Mouse (Mus musculus): Measurements from ENCODE around the gene Hrnr. TPM values are rescaled to one million over a fixed set of nuclear protein-coding genes. Genes with fewer than 3 reads are reported as not detected.

Gene Hrnr
- polyA plus RNA-seq (2011; ENCODE audit: insufficient read depth, insufficient read length, low replicate concordance, missing spikeins), result not detected in 2 replicates

- WGBS, result 60% methylated on average over 2 of the region's 2 CpGs
- Histone ChIP-seq H3K4me3 (replicated peaks; ENCODE audit: control insufficient read depth, low read depth, low read length) (no peak within 1 kb of the TSS), H3K27ac (ENCODE audit: control insufficient read depth, insufficient read depth, low read depth, low read length, poor library complexity) (no peak within 1 kb of the TSS), H3K4me1 (ENCODE audit: control insufficient read depth, insufficient read depth, low read length) (no peaks in the 10 kb centered on the region)
- TF ChIP-seq POLR2A (IDR thresholded peaks at IDR 0.05; ENCODE audit: borderline replicate concordance, control insufficient read depth, low read depth, low read length) (no peak), CTCF (IDR thresholded peaks at IDR 0.05; ENCODE audit: control insufficient read depth, insufficient read depth, low read length) (no peak)
Observed at GRCm38 (mm10) chr3:93319449-93319848, at the start of gene Hrnr. Gene Hrnr (plus strand): TSS chr3:93319749.

GRCm38 (mm10) chr3:93273223-93273622 is 46.3 kb upstream of the Hrnr start, which contains the start of gene Flg:
Gene Flg (plus strand): TSS chr3:93273523.
- H3K27ac ChIP-seq (ENCODE audit: control insufficient read depth, insufficient read depth, low read depth, low read length, poor library complexity), result no peak within 1 kb of the TSS
- TF ChIP-seq CTCF (IDR thresholded peaks at IDR 0.05; ENCODE audit: control insufficient read depth, insufficient read depth, low read length) (no peak), POLR2A (IDR thresholded peaks at IDR 0.05; ENCODE audit: borderline replicate concordance, control insufficient read depth, low read depth, low read length) (no peak)
- H3K4me1 ChIP-seq (ENCODE audit: control insufficient read depth, insufficient read depth, low read length), result no peaks in the 10 kb centered on the region
- no peak within 1 kb of the TSS for H3K4me3 ChIP-seq (replicated peaks; ENCODE audit: control insufficient read depth, low read depth, low read length)
- 71% methylated on average over 2 of the region's 2 CpGs for whole genome bisulfite sequencing

DNA sequence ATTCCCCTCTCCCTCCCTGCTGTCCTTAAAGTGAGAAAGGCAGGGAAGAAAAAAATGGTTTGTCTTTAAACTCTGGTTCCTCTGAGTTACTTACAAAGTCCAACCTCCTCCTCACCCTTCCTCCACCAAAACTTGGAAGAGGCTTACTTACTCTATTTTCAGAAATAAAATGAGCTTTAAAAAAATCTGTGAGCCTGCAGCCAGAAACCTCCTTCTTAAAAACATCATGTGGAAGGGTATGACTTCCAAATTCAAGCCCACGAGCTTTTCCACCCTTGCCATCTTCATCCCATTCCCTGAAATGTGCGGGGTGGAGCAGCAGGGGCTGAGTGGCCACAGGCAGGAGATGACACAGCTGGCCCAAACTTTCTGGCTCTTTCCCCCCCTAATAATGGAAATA is 22.0 kb upstream of the Hrnr start:
- Histone ChIP-seq H3K4me3 (replicated peaks; ENCODE audit: control insufficient read depth, low read depth, low read length) (no peak overlapping the region), H3K4me1 (ENCODE audit: control insufficient read depth, insufficient read depth, low read length) (no peaks in the 10 kb centered on the region), H3K27ac (ENCODE audit: control insufficient read depth, insufficient read depth, low read depth, low read length, poor library complexity) (no peak overlapping the region)
- no peak for TF ChIP-seq POLR2A (IDR thresholded peaks at IDR 0.05; ENCODE audit: borderline replicate concordance, control insufficient read depth, low read depth, low read length)
- TF ChIP-seq CTCF (IDR thresholded peaks at IDR 0.05; ENCODE audit: control insufficient read depth, insufficient read depth, low read length), result no peak
- WGBS, result 65% methylated on average over 2 of the region's 2 CpGs

GRCm38 (mm10) chr3:93299832-93300231 is 19.7 kb upstream of the Hrnr start:
- WGBS, result 82% methylated on average over 6 of the region's 6 CpGs
- Histone ChIP-seq H3K27ac (ENCODE audit: control insufficient read depth, insufficient read depth, low read depth, low read length, poor library complexity) (no peak overlapping the region), H3K4me3 (replicated peaks; ENCODE audit: control insufficient read depth, low read depth, low read length) (no peak overlapping the region), H3K4me1 (ENCODE audit: control insufficient read depth, insufficient read depth, low read length) (no peaks in the 10 kb centered on the region)
- TF ChIP-seq POLR2A (IDR thresholded peaks at IDR 0.05; ENCODE audit: borderline replicate concordance, control insufficient read depth, low read depth, low read length), result no peak
- TF ChIP-seq CTCF (IDR thresholded peaks at IDR 0.05; ENCODE audit: control insufficient read depth, insufficient read depth, low read length), result no peak

GRCm38 (mm10) chr3:93301896-93302295 is 17.7 kb upstream of the Hrnr start:
- Histone ChIP-seq H3K4me1 (ENCODE audit: control insufficient read depth, insufficient read depth, low read length) (no peaks in the 10 kb centered on the region), H3K27ac (ENCODE audit: control insufficient read depth, insufficient read depth, low read depth, low read length, poor library complexity) (no peak overlapping the region), H3K4me3 (replicated peaks; ENCODE audit: control insufficient read depth, low read depth, low read length) (no peak overlapping the region)
- TF ChIP-seq POLR2A (IDR thresholded peaks at IDR 0.05; ENCODE audit: borderline replicate concordance, control insufficient read depth, low read depth, low read length) (no peak), CTCF (IDR thresholded peaks at IDR 0.05; ENCODE audit: control insufficient read depth, insufficient read depth, low read length) (no peak)
- WGBS, result 67% methylated on average over 3 of the region's 3 CpGs

GRCm38 (mm10) chr3:93306142-93306541 is 13.4 kb upstream of the Hrnr start:
- WGBS, result 75% methylated on average over 2 of the region's 2 CpGs
- H3K4me1 ChIP-seq (ENCODE audit: control insufficient read depth, insufficient read depth, low read length), result no peaks in the 10 kb centered on the region
- no peak overlapping the region for H3K27ac ChIP-seq (ENCODE audit: control insufficient read depth, insufficient read depth, low read depth, low read length, poor library complexity)
- H3K4me3 ChIP-seq (replicated peaks; ENCODE audit: control insufficient read depth, low read depth, low read length), result no peak overlapping the region
- TF ChIP-seq POLR2A (IDR thresholded peaks at IDR 0.05; ENCODE audit: borderline replicate concordance, control insufficient read depth, low read depth, low read length), result no peak
- no peak for TF ChIP-seq CTCF (IDR thresholded peaks at IDR 0.05; ENCODE audit: control insufficient read depth, insufficient read depth, low read length)

DNA sequence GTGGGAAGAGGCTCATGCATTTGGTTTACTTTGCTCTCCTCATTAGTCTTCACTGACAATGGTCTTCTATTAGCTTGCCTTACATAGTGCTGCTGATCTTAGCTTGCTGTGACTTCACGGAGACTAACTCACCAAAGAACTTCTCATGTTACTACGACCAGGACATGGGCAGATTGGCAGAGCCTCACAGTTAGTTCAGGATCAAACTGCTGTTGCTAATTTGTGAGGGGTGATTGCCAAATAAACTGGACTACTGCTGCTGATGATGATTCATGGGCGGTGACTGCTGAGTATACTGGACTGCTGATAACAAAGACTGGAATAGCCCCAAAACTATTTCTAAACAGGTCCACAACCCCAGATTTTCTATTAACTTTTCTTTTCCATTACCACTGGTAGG is 8.2 kb upstream of the Hrnr start:
- WGBS, result 78% methylated on average over 3 of the region's 3 CpGs
- H3K27ac ChIP-seq (ENCODE audit: control insufficient read depth, insufficient read depth, low read depth, low read length, poor library complexity), result no peak overlapping the region
- no peak overlapping the region for H3K4me3 ChIP-seq (replicated peaks; ENCODE audit: control insufficient read depth, low read depth, low read length)
- H3K4me1 ChIP-seq (ENCODE audit: control insufficient read depth, insufficient read depth, low read length), result no peaks in the 10 kb centered on the region
- TF ChIP-seq POLR2A (IDR thresholded peaks at IDR 0.05; ENCODE audit: borderline replicate concordance, control insufficient read depth, low read depth, low read length) (no peak), CTCF (IDR thresholded peaks at IDR 0.05; ENCODE audit: control insufficient read depth, insufficient read depth, low read length) (no peak)

GRCm38 (mm10) chr3:93314388-93314787 is 5.2 kb upstream of the Hrnr start:
- TF ChIP-seq CTCF (IDR thresholded peaks at IDR 0.05; ENCODE audit: control insufficient read depth, insufficient read depth, low read length) (no peak), POLR2A (IDR thresholded peaks at IDR 0.05; ENCODE audit: borderline replicate concordance, control insufficient read depth, low read depth, low read length) (no peak)
- WGBS, result 86% methylated on average over 1 of the region's 1 CpGs

DNA sequence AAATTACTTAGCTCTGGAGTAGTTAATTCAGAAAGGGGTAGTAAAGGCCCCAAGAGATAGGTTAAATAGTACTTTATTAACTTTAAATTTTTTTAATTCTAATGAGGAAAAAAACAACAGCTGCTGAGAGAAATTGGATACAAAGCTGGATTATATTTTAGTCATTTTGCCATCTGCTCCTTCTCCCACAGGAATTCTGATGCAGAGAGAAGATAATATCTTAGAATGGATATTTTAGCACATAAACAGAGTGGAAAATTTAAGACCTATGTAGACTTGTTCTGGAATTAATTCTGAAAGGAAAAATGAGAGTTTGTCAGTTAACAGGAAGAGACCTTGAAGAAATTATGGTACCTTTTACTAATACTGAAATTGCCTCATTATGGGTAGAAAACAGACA is 18.2 kb downstream of the Hrnr start:
- H3K27ac ChIP-seq (ENCODE audit: control insufficient read depth, insufficient read depth, low read depth, low read length, poor library complexity), result no peak overlapping the region
- no peaks in the 10 kb centered on the region for H3K4me1 ChIP-seq (ENCODE audit: control insufficient read depth, insufficient read depth, low read length)
- no peak overlapping the region for H3K4me3 ChIP-seq (replicated peaks; ENCODE audit: control insufficient read depth, low read depth, low read length)
- no peak for TF ChIP-seq POLR2A (IDR thresholded peaks at IDR 0.05; ENCODE audit: borderline replicate concordance, control insufficient read depth, low read depth, low read length)
- TF ChIP-seq CTCF (IDR thresholded peaks at IDR 0.05; ENCODE audit: control insufficient read depth, insufficient read depth, low read length), result no peak

More at GRCm38 (mm10) chr3:93314388-93314787, 5.2 kb upstream of the Hrnr start:
- H3K4me3 ChIP-seq (replicated peaks; ENCODE audit: control insufficient read depth, low read depth, low read length), result no peak overlapping the region
- H3K4me1 ChIP-seq (ENCODE audit: control insufficient read depth, insufficient read depth, low read length), result no peaks in the 10 kb centered on the region
- no peak overlapping the region for H3K27ac ChIP-seq (ENCODE audit: control insufficient read depth, insufficient read depth, low read depth, low read length, poor library complexity)
